Mouse (Mus musculus) stomach, embryonic 16.5 days (tissue): ENCODE results near the gene Pdzrn3. TPM values are rescaled to one million over a fixed set of nuclear protein-coding genes. Genes with fewer than 3 reads are reported as not detected.

Experiments
- ATAC-seq: fragments of 200-750 bp; cut with Nextera tagmentation; 2 replicates; pipeline ENCODE4 v1.8.0; 2017; ENCODE audit warnings: moderate number of reproducible peaks, moderate TSS enrichment; ENCODE audit not compliant: insufficient read depth, low FRiP score
- H3K27ac ChIP-seq: fragments of 300-500 bp; sonication (generic); 2 replicates; pipeline ENCODE4 v1.5.1; 2014; ENCODE audit warnings: low read length
- H3K27me3 ChIP-seq: fragments of 300-500 bp; sonication (generic); 2 replicates; pipeline ENCODE4 v1.6.1; 2014; ENCODE audit warnings: low read length, control low read depth, mixed read lengths; ENCODE audit not compliant: control insufficient read depth, insufficient read depth
- H3K36me3 ChIP-seq: fragments of 300-500 bp; sonication (generic); 2 replicates; pipeline ENCODE4 v1.6.1; 2014; ENCODE audit warnings: low read length; ENCODE audit not compliant: control insufficient read depth, insufficient read depth
- H3K4me1 ChIP-seq: fragments of 300-500 bp; sonication (generic); 2 replicates; pipeline ENCODE4 v1.6.1; 2014; ENCODE audit warnings: low read length, control low read depth, mixed read lengths; ENCODE audit not compliant: control insufficient read depth, insufficient read depth
- H3K4me2 ChIP-seq: fragments of 300-500 bp; sonication (generic); 2 replicates; pipeline ENCODE4 v1.6.1; 2014; ENCODE audit warnings: low read depth, low read length, mixed read lengths
- H3K4me3 ChIP-seq: fragments of 300-500 bp; sonication (generic); replicated peaks from 2 replicates; pipeline ENCODE4 v1.5.1; 2014; ENCODE audit warnings: mild to moderate bottlenecking, low read length
- H3K9ac ChIP-seq: fragments of 300-500 bp; sonication (generic); 2 replicates; pipeline ENCODE4 v1.6.1; 2014; ENCODE audit warnings: low read length
- H3K9me3 ChIP-seq: fragments of 300-500 bp; sonication (generic); replicated peaks from 2 replicates; pipeline ENCODE4 v1.6.1; 2016; ENCODE audit warnings: low read length, control low read depth; ENCODE audit not compliant: control insufficient read depth
- WGBS: fragments of 180-500 bp; shearing (Covaris S2); extraction: QIAGEN DNeasy Blood & Tissue Kit; methylation state at CpG from one replicate; pipeline ENCODE4 v1.1.7; 2014; 5-methylcytosine and 5-hydroxymethylcytosine counted together
- polyA plus RNA-seq: library from polyadenylated mRNA; unstranded; fragments of >200 nt; fragmentation: Nextera tagmentation; extraction: Ambion mirVana; gene quantifications from 2 replicates; pipeline ENCODE4 v1.2.1, GENCODE M21; 2015

The Pdzrn3 gene
- polyA plus RNA-seq, 1 experiment from 2014 or later = 9.1 TPM

DNA sequence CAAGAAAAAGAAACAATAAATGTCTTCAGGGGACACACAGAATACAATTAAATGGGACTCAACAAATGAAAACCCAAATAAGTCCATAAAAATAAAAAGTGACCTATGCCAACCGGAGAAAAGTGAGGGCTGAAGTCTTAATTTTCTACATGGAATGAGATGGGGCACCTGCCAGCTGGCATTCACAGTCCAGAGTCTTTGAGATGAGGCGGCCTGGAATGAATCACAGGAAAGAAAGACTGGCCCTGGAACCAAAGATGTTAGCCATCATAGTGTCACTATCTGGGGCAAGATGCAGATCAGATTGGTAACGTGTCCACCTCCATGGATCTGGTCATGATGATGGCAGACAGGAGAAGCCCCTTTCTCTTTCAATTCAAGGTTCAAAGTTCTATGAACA lies 50.5 kb downstream of the Pdzrn3 start:
- no peak overlapping the region for H3K4me3 ChIP-seq
- no peaks in the 10 kb centered on the region for H3K36me3 ChIP-seq
- no peak for ATAC-seq
- no peak overlapping the region for H3K9ac ChIP-seq
- H3K27ac ChIP-seq = no peak overlapping the region
- whole genome bisulfite sequencing = 89% methylated on average over 3 of the region's 3 CpGs
- no peaks in the 10 kb centered on the region for H3K27me3 ChIP-seq
- H3K4me2 ChIP-seq = no peak overlapping the region
- no peaks in the 10 kb centered on the region for H3K9me3 ChIP-seq
- peaks cover 40% of the 10 kb centered on the region for H3K4me1 ChIP-seq

DNA sequence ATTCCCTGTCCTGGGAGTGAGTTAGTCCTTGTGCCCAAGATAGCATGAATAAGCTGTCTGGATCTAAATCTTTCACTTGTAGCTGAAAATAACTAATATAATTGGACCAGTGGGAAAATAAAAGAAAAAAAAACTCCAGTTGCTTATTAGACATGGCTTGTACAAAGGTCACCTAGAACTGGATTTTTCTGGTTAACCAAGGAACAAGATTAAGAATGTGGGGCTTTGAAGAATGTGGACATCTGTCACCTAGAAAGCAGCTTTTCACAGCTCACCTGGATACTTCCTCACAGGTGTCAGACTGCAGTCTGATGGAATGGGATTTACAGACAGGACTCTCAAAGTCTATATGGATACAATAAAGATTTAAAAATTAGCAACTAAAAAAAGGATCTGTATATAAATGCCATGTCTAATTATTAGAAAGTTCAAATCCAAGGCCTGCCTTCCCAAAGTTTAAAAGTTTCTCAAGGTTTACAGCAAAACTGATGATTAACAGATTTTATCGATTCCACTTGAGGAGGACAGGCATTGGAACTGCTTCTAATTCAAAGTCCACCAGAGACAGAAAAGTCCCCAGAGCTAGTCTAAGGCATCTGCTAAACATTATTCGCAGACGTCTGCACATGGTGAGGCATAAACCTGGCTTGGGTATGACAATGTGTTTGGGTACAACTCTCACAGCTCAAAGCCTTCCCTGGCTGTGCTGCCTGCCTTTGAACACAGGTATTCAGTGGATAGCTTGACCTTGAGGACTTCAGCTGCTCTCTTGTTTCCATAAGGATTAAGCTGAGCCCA lies 51.7 kb downstream of the Pdzrn3 start:
- WGBS = 72% methylated on average over 3 of the region's 3 CpGs
- no peak overlapping the region for H3K4me2 ChIP-seq
- H3K27me3 ChIP-seq = no peaks in the 10 kb centered on the region
- no peak overlapping the region for H3K4me3 ChIP-seq
- no peak overlapping the region for H3K9ac ChIP-seq
- H3K4me1 ChIP-seq = peaks cover 29% of the 10 kb centered on the region
- no peak for ATAC-seq
- no peak overlapping the region for H3K27ac ChIP-seq
- H3K9me3 ChIP-seq = no peaks in the 10 kb centered on the region
- H3K36me3 ChIP-seq = no peaks in the 10 kb centered on the region

DNA sequence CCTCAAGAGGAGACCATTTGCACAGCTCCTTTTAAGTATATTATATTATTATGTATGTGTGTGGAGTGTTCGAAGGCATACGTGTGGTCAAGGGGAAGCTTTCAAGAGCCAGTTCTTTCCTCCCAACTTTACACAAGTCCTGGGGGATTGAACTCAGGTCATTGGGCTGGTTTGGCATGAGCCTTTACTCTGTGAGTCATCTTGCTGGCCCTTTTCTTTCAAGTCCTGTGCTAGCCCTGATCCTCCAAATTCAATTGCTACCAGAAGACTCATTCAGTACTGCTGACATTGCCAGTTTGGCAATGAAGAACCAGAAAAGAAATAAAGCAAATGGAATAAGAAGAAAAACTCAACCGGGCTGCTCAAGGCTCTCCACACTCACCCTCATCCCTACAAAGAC lies 55.1 kb downstream of the Pdzrn3 start:
- H3K9ac ChIP-seq = no peak overlapping the region
- 94% methylated on average over 3 of the region's 3 CpGs for WGBS
- no peaks in the 10 kb centered on the region for H3K27me3 ChIP-seq
- H3K4me3 ChIP-seq = no peak overlapping the region
- no peaks in the 10 kb centered on the region for H3K9me3 ChIP-seq
- H3K36me3 ChIP-seq = no peaks in the 10 kb centered on the region
- peaks cover 15% of the 10 kb centered on the region for H3K4me1 ChIP-seq
- no peak overlapping the region for H3K27ac ChIP-seq
- ATAC-seq = no peak
- H3K4me2 ChIP-seq = no peak overlapping the region

DNA sequence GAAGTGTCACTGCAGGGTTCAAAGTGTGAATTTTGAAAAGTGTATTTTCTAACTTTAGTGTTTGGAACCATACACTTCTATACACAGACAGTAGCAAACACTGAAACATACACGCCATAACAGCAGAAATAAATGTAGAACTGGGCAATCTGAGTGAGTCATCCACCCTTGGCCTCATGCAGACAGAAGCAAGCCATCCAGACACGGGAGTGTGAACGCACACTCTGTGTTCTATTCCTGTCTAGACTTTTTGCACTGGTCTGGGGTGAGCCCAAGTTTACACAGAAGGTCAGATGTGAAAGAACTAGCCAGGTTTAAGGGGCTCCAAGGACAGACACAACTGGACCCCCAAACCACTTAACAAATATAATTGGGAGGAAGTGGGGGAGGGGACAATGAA lies 57.3 kb downstream of the Pdzrn3 start:
- Histone ChIP-seq H3K4me2 (no peak overlapping the region), H3K36me3 (no peaks in the 10 kb centered on the region), H3K4me1 (peaks cover 18% of the 10 kb centered on the region), H3K9me3 (no peaks in the 10 kb centered on the region), H3K27ac (no peak overlapping the region), H3K4me3 (no peak overlapping the region), H3K9ac (no peak overlapping the region), H3K27me3 (no peaks in the 10 kb centered on the region)
- ATAC-seq = no peak
- WGBS = 56% methylated on average over 3 of the region's 3 CpGs

DNA sequence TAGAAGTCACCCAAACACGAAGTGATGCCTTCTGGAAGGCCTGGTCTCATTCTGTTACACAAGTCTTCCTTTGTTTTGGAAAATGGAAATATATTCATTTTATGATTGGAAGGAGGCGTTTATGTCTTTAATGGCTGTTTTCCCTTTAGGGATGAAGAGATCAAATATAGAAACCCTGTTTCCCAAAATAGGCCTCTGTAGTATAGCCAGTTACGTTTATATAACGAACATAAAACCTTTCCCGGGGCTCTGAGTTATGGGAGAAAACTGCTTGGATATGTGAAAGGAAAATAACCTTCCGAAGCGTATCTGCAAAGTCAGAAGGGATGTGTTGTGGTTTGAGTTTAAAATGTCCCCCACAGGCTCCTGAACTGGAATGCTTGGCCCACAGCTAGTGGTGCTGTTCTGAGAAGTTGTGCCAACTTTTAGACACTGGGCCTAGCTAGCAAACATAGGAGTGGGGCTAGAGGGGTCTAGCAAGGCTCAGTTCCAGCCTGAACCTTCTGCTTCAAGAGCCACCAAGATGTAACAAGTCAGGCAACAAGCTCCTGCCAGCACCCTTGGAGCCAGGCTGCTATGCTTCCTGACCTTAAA lies 58.2 kb downstream of the Pdzrn3 start:
- peak overlapping the region; percentile 73 for H3K27ac ChIP-seq
- no peak overlapping the region for H3K4me2 ChIP-seq
- H3K36me3 ChIP-seq = no peaks in the 10 kb centered on the region
- no peak overlapping the region for H3K4me3 ChIP-seq
- peaks cover 18% of the 10 kb centered on the region for H3K4me1 ChIP-seq
- WGBS = 58% methylated on average over 7 of the region's 7 CpGs
- no peak overlapping the region for H3K9ac ChIP-seq
- ATAC-seq = no peak
- no peaks in the 10 kb centered on the region for H3K27me3 ChIP-seq
- H3K9me3 ChIP-seq = no peaks in the 10 kb centered on the region

DNA sequence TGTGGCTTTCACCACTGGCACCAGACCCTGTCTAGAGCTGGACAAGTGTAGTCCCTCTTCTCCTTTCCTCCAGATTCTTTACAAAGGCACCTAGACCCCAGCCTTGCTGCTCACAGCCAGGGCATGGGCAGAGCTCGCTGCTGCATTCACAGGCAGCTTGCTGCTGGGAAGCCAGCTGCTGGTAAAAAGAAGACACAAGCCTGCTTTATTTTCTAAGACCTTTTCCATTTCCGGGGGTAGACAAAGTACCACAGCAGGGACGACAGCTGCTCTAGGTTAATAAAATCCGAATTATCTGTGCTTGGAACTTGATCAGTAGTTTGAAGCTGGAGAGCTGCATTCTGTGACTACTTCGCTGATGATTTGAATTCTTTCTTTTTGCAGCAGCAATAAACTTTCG lies 59.2 kb downstream of the Pdzrn3 start:
- 46% methylated on average over 6 of the region's 6 CpGs for WGBS
- H3K4me2 ChIP-seq = no peak overlapping the region
- peak overlapping the region; percentile 26; the same call in 1 of the 2 replicates for H3K27ac ChIP-seq

DNA sequence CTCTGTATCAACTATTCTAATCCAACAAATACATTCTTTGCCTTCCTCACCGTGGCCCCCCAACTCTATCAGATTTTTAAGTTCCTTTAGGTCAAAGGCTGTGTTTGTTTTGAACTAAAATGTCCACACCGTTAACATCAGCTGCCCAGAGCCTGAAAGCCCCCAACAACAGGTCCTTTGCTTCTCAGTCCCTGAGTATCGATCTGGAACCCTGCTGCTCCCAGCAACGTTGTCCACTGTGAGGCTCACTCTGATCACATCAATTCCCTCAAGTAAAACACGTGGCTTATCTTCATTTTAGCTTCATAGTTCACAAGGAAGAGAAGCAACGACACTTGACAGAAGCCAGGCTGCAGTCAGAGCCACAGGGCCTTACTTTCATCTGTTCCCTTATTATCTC lies 66.3 kb downstream of the Pdzrn3 start:
- peaks cover 20% of the 10 kb centered on the region for H3K4me1 ChIP-seq
- H3K9me3 ChIP-seq = no peaks in the 10 kb centered on the region
- 14% methylated on average over 6 of the region's 6 CpGs for WGBS
- no peaks in the 10 kb centered on the region for H3K36me3 ChIP-seq
- no peak for ATAC-seq
- H3K27me3 ChIP-seq = no peaks in the 10 kb centered on the region
- H3K27ac ChIP-seq = no peak overlapping the region
- no peak overlapping the region for H3K4me3 ChIP-seq
- H3K4me2 ChIP-seq = no peak overlapping the region
- no peak overlapping the region for H3K9ac ChIP-seq

More for the DNA sequence above, 59.2 kb downstream of the Pdzrn3 start:
- H3K36me3 ChIP-seq = no peaks in the 10 kb centered on the region
- H3K9ac ChIP-seq = no peak overlapping the region
- H3K9me3 ChIP-seq = no peaks in the 10 kb centered on the region
- H3K27me3 ChIP-seq = no peaks in the 10 kb centered on the region
- peaks cover 18% of the 10 kb centered on the region for H3K4me1 ChIP-seq
- no peak overlapping the region for H3K4me3 ChIP-seq
- no peak for ATAC-seq

DNA sequence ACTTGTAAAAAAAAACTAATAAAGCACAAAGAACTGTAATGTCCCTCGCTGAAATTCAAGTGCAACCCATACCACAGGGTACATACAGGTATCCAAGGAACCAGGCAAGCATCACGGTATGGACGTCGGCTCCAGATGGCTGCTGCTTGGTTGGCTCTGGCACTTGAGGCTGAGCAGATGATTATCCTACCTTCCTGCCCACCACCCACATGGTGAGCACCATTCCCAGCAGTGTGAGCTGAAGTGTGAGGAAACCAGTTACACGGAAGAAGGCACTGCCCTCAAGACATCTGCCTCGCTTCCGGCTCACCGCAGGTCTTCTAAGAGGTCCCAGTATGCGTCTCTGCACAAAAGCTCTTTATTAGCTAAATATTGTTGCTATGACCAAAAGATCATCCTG lies 67.2 kb downstream of the Pdzrn3 start:
- H3K36me3 ChIP-seq = no peaks in the 10 kb centered on the region
- H3K4me3 ChIP-seq = no peak overlapping the region
- H3K9ac ChIP-seq = no peak overlapping the region
- 89% methylated on average over 9 of the region's 9 CpGs for whole genome bisulfite sequencing
- H3K4me2 ChIP-seq = no peak overlapping the region
- H3K4me1 ChIP-seq = peaks cover 20% of the 10 kb centered on the region
- no peak overlapping the region for H3K27ac ChIP-seq
- ATAC-seq = no peak
- H3K27me3 ChIP-seq = no peaks in the 10 kb centered on the region
- H3K9me3 ChIP-seq = no peaks in the 10 kb centered on the region

DNA sequence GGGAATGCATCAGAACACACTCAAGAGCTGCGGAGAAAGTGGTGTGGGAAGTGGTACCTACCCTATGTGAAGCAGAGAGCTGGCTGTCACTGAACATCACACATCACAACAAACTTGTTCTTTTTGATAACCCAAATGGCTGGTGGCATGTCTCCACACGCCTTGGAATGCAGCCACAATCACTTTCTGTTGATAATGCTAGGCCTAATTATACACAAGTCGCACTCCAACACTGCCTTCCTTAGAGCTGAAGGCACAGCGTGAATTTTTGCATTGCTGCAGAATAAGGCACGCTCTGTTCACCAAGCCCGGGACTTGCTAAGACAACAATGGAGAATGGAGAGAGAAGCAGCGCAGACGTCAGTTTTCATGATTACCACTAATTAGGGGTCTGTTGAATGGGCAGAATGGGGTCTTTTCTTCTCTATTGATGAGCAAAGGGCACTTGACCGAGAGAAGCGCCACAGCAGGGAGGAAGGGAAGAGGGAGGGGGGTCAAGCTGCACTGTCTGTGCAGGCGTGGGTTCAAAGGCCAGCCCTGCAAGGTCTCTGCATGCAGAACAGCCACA lies 69.6 kb downstream of the Pdzrn3 start:
- Histone ChIP-seq H3K9me3 (no peaks in the 10 kb centered on the region), H3K27me3 (no peaks in the 10 kb centered on the region), H3K27ac (no peak overlapping the region), H3K4me3 (no peak overlapping the region), H3K4me1 (peaks cover 20% of the 10 kb centered on the region), H3K9ac (no peak overlapping the region), H3K36me3 (no peaks in the 10 kb centered on the region), H3K4me2 (no peak overlapping the region)
- WGBS = 60% methylated on average over 11 of the region's 11 CpGs
- ATAC-seq = 0 out of 2 replicates have a peak, but pooled peaks have one; percentile 65
